7 mouse cellular contexts compared by ENCODE assay signal in genomic region chr17:43667290-43667843, GRCm38 (mm10). TPM values are rescaled to one million over a fixed set of nuclear protein-coding genes. Genes with fewer than 3 reads are reported as not detected.
A peak's percentile ranks its signal among the peaks of the same experiment; 100 is the strongest.
DNase-seq lines count a peak whose midpoint lies in the region; ATAC-seq and TF ChIP-seq lines count a peak whose summit lies in the region.

Gene Cyp39a1 (plus strand): TSS chr17:43667425.

- no peak for TF ChIP-seq POLR2A in thymus, adult 2 months (IDR thresholded peaks at IDR 0.05; ENCODE audit: control insufficient read depth, extremely low read depth, insufficient read depth, low read length, poor library complexity)

- WGBS in thymus, adult 2 months: 2% methylated on average over 17 of the region's 17 CpGs
- WGBS in forebrain, embryonic 13.5 days: under 1% methylated on average over 17 of the region's 17 CpGs
- WGBS in liver, embryonic 12.5 days (ENCODE audit: insufficient replicate concordance): under 1% methylated on average over 17 of the region's 17 CpGs
- 0% methylated on average over 17 of the region's 17 CpGs for WGBS in stomach, postnatal 0 days

- H3K4me2 ChIP-seq in forebrain, embryonic 13.5 days: peak within 1 kb of the TSS; percentile 73
- peak within 1 kb of the TSS; percentile 90 for H3K4me2 ChIP-seq in liver, embryonic 12.5 days
- H3K4me2 ChIP-seq in stomach, postnatal 0 days (replicated peaks; ENCODE audit: low read depth): peak within 1 kb of the TSS; percentile 95

- H3K9ac ChIP-seq in forebrain, embryonic 13.5 days: peak within 1 kb of the TSS; percentile 92
- peak within 1 kb of the TSS; percentile 67 for H3K9ac ChIP-seq in liver, embryonic 12.5 days
- H3K9ac ChIP-seq in stomach, postnatal 0 days (ENCODE audit: low read length): peak within 1 kb of the TSS; percentile 72

- H3K4me1 ChIP-seq in thymus, adult 2 months (replicated peaks; ENCODE audit: control insufficient read depth, insufficient read depth, low read length): peaks cover 8% of the 10 kb centered on the region
- peaks cover 33% of the 10 kb centered on the region for H3K4me1 ChIP-seq in forebrain, embryonic 13.5 days
- peaks cover 15% of the 10 kb centered on the region for H3K4me1 ChIP-seq in liver, embryonic 12.5 days
- H3K4me1 ChIP-seq in stomach, postnatal 0 days (replicated peaks; ENCODE audit: control insufficient read depth, insufficient read depth): peaks cover 2% of the 10 kb centered on the region; the same call in 1 of the 2 replicates

- no peaks in the 10 kb centered on the region for H3K27me3 ChIP-seq in thymus, adult 2 months (ENCODE audit: control insufficient read depth, insufficient read depth, low read length)
- no peaks in the 10 kb centered on the region for H3K27me3 ChIP-seq in forebrain, embryonic 13.5 days
- peaks cover 14% of the 10 kb centered on the region; the same call in 1 of the 2 replicates for H3K27me3 ChIP-seq in liver, embryonic 12.5 days (replicated peaks)
- H3K27me3 ChIP-seq in stomach, postnatal 0 days (ENCODE audit: control insufficient read depth, insufficient read depth, low read length): no peaks in the 10 kb centered on the region

- TF ChIP-seq EP300 in stomach, postnatal 0 days (optimal IDR thresholded peaks at IDR 0.05): no peak

- ATAC-seq in forebrain, embryonic 13.5 days: 0 out of 2 replicates have a peak, but pooled peaks have one; percentile 3
- ATAC-seq in liver, embryonic 12.5 days: no peak
- ATAC-seq in stomach, postnatal 0 days (ENCODE audit: low FRiP score, low TSS enrichment): no peak

- H3K27ac ChIP-seq in thymus, adult 2 months (ENCODE audit: control insufficient read depth, insufficient read depth, low read length): no peak within 1 kb of the TSS
- H3K27ac ChIP-seq in forebrain, embryonic 13.5 days: peak within 1 kb of the TSS; percentile 61; the same call in 1 of the 2 replicates
- H3K27ac ChIP-seq in liver, embryonic 12.5 days: no peak within 1 kb of the TSS
- peak within 1 kb of the TSS; percentile 58; the same call in 1 of the 2 replicates for H3K27ac ChIP-seq in stomach, postnatal 0 days (replicated peaks)

- H3K9me3 ChIP-seq in forebrain, embryonic 13.5 days (replicated peaks): no peaks in the 10 kb centered on the region
- H3K9me3 ChIP-seq in liver, embryonic 12.5 days (replicated peaks): no peaks in the 10 kb centered on the region
- no peaks in the 10 kb centered on the region for H3K9me3 ChIP-seq in stomach, postnatal 0 days (ENCODE audit: control insufficient read depth, low read length)

- no peaks in the 10 kb centered on the region for H3K36me3 ChIP-seq in thymus, adult 2 months (ENCODE audit: control insufficient read depth, insufficient read depth, low read length)
- peaks cover 17% of the 10 kb centered on the region for H3K36me3 ChIP-seq in forebrain, embryonic 13.5 days (ENCODE audit: poor library complexity, severe bottlenecking)
- no peaks in the 10 kb centered on the region for H3K36me3 ChIP-seq in liver, embryonic 12.5 days
- H3K36me3 ChIP-seq in stomach, postnatal 0 days (ENCODE audit: control insufficient read depth, insufficient read depth, low read length): no peaks in the 10 kb centered on the region

- peak within 1 kb of the TSS; percentile 98 for H3K4me3 ChIP-seq in thymus, adult 2 months (ENCODE audit: control insufficient read depth, insufficient read depth, low read length)
- H3K4me3 ChIP-seq in forebrain, embryonic 13.5 days: peak within 1 kb of the TSS; percentile 95
- peak within 1 kb of the TSS; percentile 69 for H3K4me3 ChIP-seq in liver, embryonic 12.5 days
- peak within 1 kb of the TSS; percentile 79 for H3K4me3 ChIP-seq in stomach, postnatal 0 days (ENCODE audit: low read depth, low read length)

- no peak for TF ChIP-seq CTCF in thymus, adult 2 months (IDR thresholded peaks at IDR 0.05; ENCODE audit: borderline replicate concordance, control insufficient read depth, extremely low read depth, insufficient read depth, low read length, poor library complexity)
- TF ChIP-seq CTCF in stomach, postnatal 0 days (IDR thresholded peaks at IDR 0.05; ENCODE audit: low read depth): no peak

- no peak for DNase-seq in thymus, adult 2 months
- DNase-seq in thymus, postnatal 25 days: no peak
- DNase-seq in stomach, postnatal 0 days (ENCODE audit: low spot score): no peak
- no peak for DNase-seq in adrenal gland, adult 8-10 months
- no peak for DNase-seq in ovary, postnatal 36 days (ENCODE audit: low spot score)

RNA-seq across cellular contexts. Expression of gene Cyp39a1, which starts in this region (rescaled TPM):
- 0.20 and 0.35 TPM in 2 replicates for polyA plus RNA-seq in thymus, adult 2 months (2012; rRNA removed)
- 37.3 and 38.2 TPM in 2 replicates for polyA plus RNA-seq in forebrain, embryonic 13.5 days (2015; fragmentation: Nextera tagmentation; extraction: Ambion mirVana)
- polyA plus RNA-seq in liver, embryonic 12.5 days (2016; fragmentation: Nextera tagmentation; extraction: Ambion mirVana): 2.6 and 2.8 TPM in 2 replicates
- 14.0 and 14.4 TPM in 2 replicates for polyA plus RNA-seq in stomach, postnatal 0 days (2015; fragmentation: Nextera tagmentation; extraction: Ambion mirVana)
- total RNA-seq in adrenal gland, adult 8-10 months (2022): 1 to 10 TPM; 2.4 to 4.3 (median 3.1) TPM

Comparison
In these comparisons a context has a peak if more than half of its experiments do, and no peak if none do; other contexts are left out.
1. H3K27ac ChIP-seq: peak in forebrain, embryonic 13.5 days (single experiment) and stomach, postnatal 0 days (single experiment); none in thymus, adult 2 months (single experiment) and liver, embryonic 12.5 days (single experiment).
2. Peak in every context shown above with its lines, with median percentiles within 50 percentile points of each other: H3K4me3 ChIP-seq, H3K4me2 ChIP-seq and H3K9ac ChIP-seq.